Mouse (Mus musculus) ES-E14 (cell line): ENCODE measurements at regions not wholly inside any gene's neighbourhood (a gene's known extent, or its start where the extent isn't known, plus 50 kb on each side); places are given as distances from the start of the nearest gene placed in this dataset.

Experiments
- DNase-seq: peaks from one replicate; pipeline ENCODE4 v3.0.0-alpha.2; 2013; ENCODE audit warnings: low read depth, low spot score
- H3K27ac ChIP-seq: 2 replicates; pipeline ENCODE4 v1.5.1; 2012; ENCODE audit warnings: low read depth, mild to moderate bottlenecking, low read length, moderate library complexity, mixed read lengths; ENCODE audit not compliant: poor library complexity, insufficient read depth, severe bottlenecking
- H3K36me3 ChIP-seq: 2 replicates; pipeline ENCODE4 v1.6.1; 2012; ENCODE audit warnings: mild to moderate bottlenecking, low read length, moderate library complexity, mixed read lengths; ENCODE audit not compliant: control insufficient read depth, poor library complexity, insufficient read depth, severe bottlenecking
- H3K4me1 ChIP-seq, 2 experiments: fragments of 150-350 bp in 1 of 2; sonication (generic) in 1 of 2; 2 replicates each; pipeline ENCODE4 v1.6.1; 2012; ENCODE audit warnings: low read length in 2 of 2, mild to moderate bottlenecking in 1 of 2, mixed read lengths in 1 of 2; ENCODE audit not compliant: control insufficient read depth in 2 of 2, insufficient read depth in 2 of 2, poor library complexity in 1 of 2
- H3K4me3 ChIP-seq, 2 experiments: fragments of 150-350 bp in 1 of 2; sonication (generic) in 1 of 2; 2 replicates each; pipeline ENCODE4 v1.5.1; 2012; ENCODE audit warnings: low read length in 2 of 2, low read depth in 1 of 2, mild to moderate bottlenecking in 1 of 2, mixed read lengths in 1 of 2; ENCODE audit not compliant: insufficient read depth in 1 of 2, poor library complexity in 1 of 2, severe bottlenecking in 1 of 2
- H3K9ac ChIP-seq: 2 replicates; pipeline ENCODE4 v1.6.1; 2012; ENCODE audit warnings: low read depth, mild to moderate bottlenecking, low read length, mixed read lengths; ENCODE audit not compliant: poor library complexity, insufficient read depth, severe bottlenecking
- H3K9me3 ChIP-seq: fragments of 150-350 bp; sonication (generic); 2 replicates; pipeline ENCODE4 v1.6.1; 2012; ENCODE audit warnings: low read depth, mild to moderate bottlenecking, low read length; ENCODE audit not compliant: control insufficient read depth, insufficient read depth
- CHD2 ChIP-seq: IDR thresholded peaks from 2 replicates; pipeline ENCODE4 v1.6.1; 2014; ENCODE audit warnings: mild to moderate bottlenecking, low read depth, low read length, inconsistent platforms
- HCFC1 ChIP-seq: IDR thresholded peaks from 2 replicates; pipeline ENCODE4 v1.6.1; 2012; ENCODE audit warnings: low read length, inconsistent platforms, borderline replicate concordance; ENCODE audit not compliant: insufficient read depth
- MAFK ChIP-seq: IDR thresholded peaks from 2 replicates; pipeline ENCODE4 v1.6.1; 2014; ENCODE audit warnings: mild to moderate bottlenecking, low read depth, low read length, inconsistent platforms; ENCODE audit not compliant: insufficient read depth
- ZC3H11A ChIP-seq: IDR thresholded peaks from 2 replicates; pipeline ENCODE4 v1.6.1; 2012; ENCODE audit warnings: low read depth, mild to moderate bottlenecking, inconsistent platforms, low read length, borderline replicate concordance
- ZNF384 ChIP-seq: IDR thresholded peaks from 2 replicates; pipeline ENCODE4 v1.6.1; 2012; ENCODE audit warnings: low read depth, low read length, inconsistent platforms
- in situ Hi-C, 2 experiments: fragments of 600-800 bp; cut with MboI; formaldehyde crosslinking; loops; one replicate each; pipeline ENCODE4 v1.15.1; 2025; ENCODE audit warnings: low sequenced_read_pairs in 2 of 2, inconsistent platforms in 1 of 2; ENCODE audit not compliant: unreplicated experiment in 2 of 2

DNA sequence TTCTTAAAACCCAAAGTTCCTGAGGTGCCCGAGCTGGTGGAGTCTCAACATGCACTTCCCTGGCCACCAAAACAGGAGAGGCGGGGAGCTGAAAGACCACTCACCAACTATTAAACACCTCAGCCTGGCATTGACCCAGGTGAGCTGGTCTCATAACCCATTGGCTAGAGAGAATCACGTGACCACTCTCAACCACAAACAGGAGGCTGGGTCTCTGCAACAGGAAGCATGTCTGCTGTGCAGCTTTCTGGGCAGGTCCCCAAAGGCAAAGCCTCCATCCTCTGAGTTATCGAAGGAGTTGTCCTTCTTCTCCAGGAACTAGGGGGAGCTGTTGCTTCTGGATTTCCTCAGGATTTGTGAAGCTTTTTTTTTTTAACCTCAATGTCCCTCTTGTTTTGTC is 242.5 kb downstream of the 3110018I06Rik start:
- H3K27ac ChIP-seq, result no peak overlapping the region
- H3K9ac ChIP-seq, result no peak overlapping the region
- no peaks in the 10 kb centered on the region for H3K4me1 ChIP-seq
- no peaks in the 10 kb centered on the region for H3K9me3 ChIP-seq
- no peak overlapping the region for H3K4me3 ChIP-seq
- in situ Hi-C loops, result no loop called here
- H3K36me3 ChIP-seq, result no peaks in the 10 kb centered on the region
- TF ChIP-seq ZC3H11A (no peak), ZNF384 (no peak), CHD2 (no peak), HCFC1 (no peak)
- DNase-seq, result no peak

DNA sequence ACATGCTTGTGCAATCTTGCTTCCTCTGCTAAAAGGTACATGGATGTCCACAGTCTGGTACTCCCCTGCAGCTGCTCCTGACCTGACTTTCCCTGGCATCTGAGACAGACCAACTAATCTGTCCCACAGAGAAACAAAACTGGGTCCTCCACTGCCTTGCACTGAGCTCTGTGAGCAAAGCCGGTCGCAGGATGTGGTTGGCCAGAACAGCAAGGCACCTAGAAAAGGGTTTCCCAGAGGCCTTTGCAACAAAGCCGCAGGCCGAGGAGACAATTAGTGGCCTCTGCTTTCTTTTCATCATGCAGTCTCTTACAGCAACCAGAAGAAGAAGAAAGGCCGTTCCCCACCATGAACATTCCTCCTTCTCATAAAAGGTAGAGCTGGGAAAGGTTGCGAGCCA is 246.1 kb downstream of the 3110018I06Rik start:
- H3K9me3 ChIP-seq, result no peaks in the 10 kb centered on the region
- H3K27ac ChIP-seq, result no peak overlapping the region
- H3K36me3 ChIP-seq, result no peaks in the 10 kb centered on the region
- no peak for DNase-seq
- in situ Hi-C loops, result no loop called here
- no peak overlapping the region for H3K9ac ChIP-seq
- H3K4me1 ChIP-seq, result no peaks in the 10 kb centered on the region
- no peak overlapping the region for H3K4me3 ChIP-seq
- TF ChIP-seq ZNF384 (no peak), MAFK (no peak), ZC3H11A (no peak), CHD2 (no peak), HCFC1 (no peak)

DNA sequence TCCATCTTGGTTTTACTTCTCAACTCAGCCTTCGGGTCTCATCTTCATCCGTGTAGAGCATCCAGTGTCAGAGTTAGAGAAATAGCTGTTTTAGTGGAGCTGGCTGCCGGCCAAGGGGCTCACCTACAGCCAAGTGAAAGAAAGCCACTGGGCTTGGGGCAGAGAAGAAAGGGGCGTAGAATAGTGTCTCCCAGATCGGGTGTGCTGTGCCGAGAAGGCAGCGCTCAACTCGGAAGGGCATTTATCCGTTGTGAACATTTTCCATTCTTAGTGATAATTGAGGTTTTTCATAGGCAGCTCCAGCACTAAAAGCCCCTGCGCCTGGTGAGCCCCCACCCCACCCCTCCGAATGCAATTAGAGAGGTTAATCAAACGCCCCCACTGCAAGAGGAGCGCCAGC is 254.2 kb downstream of the 3110018I06Rik start:
- DNase-seq, result no peak
- H3K4me1 ChIP-seq, result no peaks in the 10 kb centered on the region
- H3K9ac ChIP-seq, result no peak overlapping the region
- in situ Hi-C loops, result no loop called here
- H3K36me3 ChIP-seq, result no peaks in the 10 kb centered on the region
- H3K9me3 ChIP-seq, result no peaks in the 10 kb centered on the region
- no peak for TF ChIP-seq HCFC1
- H3K27ac ChIP-seq, result no peak overlapping the region
- no peak overlapping the region for H3K4me3 ChIP-seq

DNA sequence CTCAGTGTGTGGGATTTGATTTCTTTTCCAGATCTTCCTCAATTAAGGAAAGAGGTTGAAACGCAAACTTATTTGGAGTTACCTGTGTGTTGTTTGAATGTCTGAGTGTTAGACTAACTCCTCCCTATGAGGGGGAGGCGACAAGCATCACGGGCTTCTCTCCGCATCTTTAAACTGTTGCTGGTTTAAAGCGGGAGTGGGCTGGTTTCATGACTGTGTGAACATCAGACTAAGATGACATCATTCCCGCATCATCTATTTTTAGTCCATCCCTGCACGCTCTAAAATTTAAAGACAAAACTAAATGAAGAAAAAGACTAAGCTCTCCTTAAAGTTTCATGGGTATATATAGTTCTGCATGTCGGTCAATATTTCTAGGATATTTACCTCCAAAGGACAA is 256.4 kb downstream of the 3110018I06Rik start:
- in situ Hi-C loops, result no loop called here
- no peak for TF ChIP-seq MAFK
- TF ChIP-seq ZC3H11A, result no peak
- Histone ChIP-seq H3K4me3 (no peak overlapping the region), H3K27ac (no peak overlapping the region), H3K4me1 (no peaks in the 10 kb centered on the region), H3K36me3 (no peaks in the 10 kb centered on the region), H3K9me3 (no peaks in the 10 kb centered on the region), H3K9ac (no peak overlapping the region)
- no peak for DNase-seq

DNA sequence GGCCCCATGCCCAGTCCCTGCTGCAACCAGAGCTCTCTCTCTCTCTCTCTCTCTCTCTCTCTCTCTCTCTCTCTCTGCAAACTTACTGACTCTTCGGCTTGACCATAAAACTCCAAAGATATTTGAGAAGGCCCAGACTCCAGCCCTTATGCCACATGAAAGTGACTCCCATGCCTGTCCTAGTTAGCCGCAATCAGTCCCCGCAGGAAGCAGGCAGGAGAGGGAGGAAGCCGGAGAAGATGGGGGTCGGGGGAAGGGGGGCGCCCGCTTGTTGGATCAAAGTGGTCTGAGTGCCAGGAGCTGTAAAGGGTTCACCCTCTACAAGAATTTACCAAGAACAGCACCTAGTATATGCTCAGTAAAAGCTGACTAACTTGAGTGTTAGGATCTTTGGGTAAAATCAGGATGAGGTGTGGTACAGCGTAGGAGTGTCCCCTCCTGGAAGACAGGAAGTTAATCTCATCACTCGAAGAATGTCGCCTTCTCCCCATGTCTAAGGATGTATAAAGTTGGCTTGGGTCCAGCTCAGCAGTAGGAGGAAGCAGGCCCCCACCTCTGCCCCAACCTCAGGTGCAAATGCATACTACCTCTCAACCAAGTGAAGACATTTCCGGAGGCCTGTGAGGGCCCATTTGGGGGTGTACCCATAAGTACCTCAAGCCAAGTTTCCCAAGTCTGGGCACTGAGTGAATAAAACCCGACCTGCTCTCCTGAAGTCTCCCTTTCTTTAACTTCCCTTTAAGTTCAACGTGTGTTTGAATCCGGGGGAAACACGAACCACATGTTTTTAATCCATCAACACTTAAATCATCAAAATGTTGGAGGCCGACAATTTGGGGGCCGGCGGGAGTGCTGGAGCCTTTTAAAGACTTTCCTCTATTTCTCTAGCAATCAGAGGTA is 254.7 kb downstream of the Bcl11b start:
- H3K27ac ChIP-seq, result no peak overlapping the region
- TF ChIP-seq ZNF384 (no peak), MAFK (no peak), CHD2 (no peak)
- no peak for DNase-seq
- H3K4me3 ChIP-seq, result no peak overlapping the region
- H3K36me3 ChIP-seq, result no peaks in the 10 kb centered on the region
- in situ Hi-C loops, result no loop called here
- H3K4me1 ChIP-seq, result no peaks in the 10 kb centered on the region
- H3K9me3 ChIP-seq, result no peaks in the 10 kb centered on the region
- no peak overlapping the region for H3K9ac ChIP-seq
